Mouse (Mus musculus) adrenal gland, adult (tissue): ENCODE data around the gene Cntnap5a.

Experiments used
- DNase-seq, 2 experiments: peaks; one replicate each; pipeline ENCODE4 v3.0.0; 2022 to 2023; ENCODE audit warnings: low spot score in 1 of 2; ENCODE audit not compliant: inconsistent age in 2 of 2

The Cntnap5a gene

DNA sequence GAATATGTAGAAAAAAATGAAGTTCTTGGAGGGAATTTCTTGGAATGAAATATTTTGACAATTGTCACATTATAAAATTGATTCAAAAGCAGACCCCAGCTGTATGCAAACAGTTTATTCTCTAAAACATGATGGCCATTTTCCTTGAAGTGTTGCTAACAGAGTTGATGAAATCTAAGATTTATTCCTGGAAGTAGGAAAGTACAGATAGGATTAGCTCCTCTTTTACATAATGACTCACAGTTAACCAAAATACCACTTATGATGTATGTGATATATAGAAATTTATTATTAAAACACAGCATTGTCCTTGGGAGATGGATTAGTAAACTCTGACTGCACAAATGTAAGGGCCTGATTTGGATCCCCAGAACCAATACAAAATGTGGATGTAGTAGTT is 669.1 kb downstream of the Cntnap5a start:
- DNase-seq, result no peak

DNA sequence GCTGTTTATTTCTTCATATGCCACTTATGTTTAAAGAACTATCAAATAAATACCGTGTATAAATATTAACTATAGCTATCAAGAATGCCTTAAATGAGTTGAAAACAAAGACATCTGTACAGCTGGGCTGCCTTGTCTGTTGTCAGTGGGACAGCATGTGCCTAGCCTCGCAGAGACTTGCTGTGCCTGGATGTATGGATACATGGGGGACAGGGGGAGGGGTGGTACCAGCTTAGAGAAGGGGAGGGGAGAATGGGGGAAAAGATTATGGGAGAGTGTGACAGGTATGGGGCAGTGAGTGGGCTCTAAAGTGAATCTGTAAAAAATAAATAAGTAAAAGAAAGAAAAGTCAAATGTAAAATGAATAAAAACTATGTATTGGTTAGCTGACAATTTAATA is 681.0 kb downstream of the Cntnap5a start:
- no peak for DNase-seq

DNA sequence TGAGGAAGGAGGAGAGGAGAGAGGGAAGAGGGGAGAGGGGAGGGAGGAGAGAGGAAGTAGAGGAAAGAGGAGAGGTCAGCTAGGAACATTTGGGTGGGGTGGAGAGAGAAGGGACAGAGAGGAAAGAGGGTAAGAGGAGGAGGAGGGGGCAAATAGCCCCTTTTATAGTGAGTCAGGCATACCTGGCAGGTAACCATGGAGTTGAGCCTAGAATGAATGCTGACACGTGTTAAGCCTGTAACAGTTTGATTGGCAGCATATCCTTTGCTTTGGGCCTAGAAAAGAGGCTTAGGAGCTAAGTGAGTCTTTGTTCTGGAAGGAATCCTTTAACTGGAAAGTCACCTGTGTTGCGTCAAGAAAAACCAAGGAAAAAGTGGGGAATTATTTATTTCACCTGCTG is 681.6 kb downstream of the Cntnap5a start:
- no peak for DNase-seq

DNA sequence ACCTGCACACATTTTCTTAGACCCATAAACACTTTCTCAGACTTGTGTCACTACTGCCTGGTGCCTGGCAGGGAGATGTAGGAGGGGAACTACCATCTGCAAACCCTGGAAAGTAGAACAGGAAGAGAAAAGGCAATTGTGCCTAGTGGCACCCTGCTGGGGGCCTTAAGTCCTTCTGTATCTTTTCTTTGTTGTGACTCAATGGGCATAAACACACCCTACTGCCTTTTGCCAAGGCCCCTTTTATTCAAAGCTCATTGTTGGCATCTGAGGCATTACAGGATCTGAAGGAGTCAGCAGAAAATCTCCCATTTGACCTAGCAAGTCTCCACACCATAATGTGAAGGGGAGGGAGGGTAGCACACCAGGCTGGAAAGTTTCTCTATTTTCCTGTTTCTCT is 682.2 kb downstream of the Cntnap5a start:
- DNase-seq, result no peak

DNA sequence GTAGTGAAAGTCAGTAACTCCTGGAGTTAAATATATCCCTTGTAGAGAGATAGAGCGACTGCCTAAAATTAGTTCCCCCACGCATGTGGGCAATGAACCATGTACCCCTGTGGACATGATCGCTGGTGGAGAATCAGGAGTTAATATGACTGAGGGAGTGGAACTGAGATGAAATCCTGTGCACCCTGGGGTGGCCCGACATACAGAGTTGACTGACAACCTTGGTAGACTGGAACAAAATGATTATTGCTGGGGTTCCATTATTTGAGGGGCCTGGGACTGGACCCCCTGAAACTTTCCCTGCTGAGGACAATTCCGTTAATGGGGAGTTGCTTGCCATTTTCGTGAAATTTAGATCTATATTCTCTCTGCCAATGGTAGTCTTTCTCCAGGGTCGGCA is 683.0 kb downstream of the Cntnap5a start:
- DNase-seq, result no peak

DNA sequence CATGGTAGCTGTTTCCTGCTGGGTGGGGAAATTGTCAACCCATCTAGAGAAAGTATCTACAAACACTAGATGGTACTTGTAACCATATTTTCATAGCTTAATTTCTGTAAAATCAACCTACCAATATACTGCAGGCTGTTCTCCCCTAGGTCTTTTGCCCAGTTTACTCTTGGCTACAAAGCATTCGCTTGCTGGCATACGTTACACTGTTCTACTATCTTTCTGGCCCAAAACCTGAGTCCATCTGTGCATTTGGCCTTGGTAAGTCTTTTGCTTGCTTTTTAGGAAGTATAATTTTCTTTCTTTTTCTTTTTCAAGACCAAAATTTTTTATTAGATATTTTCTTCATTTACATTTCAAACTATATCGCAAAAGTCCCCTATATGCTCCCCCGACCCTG is 686.3 kb downstream of the Cntnap5a start:
- no peak for DNase-seq

DNA sequence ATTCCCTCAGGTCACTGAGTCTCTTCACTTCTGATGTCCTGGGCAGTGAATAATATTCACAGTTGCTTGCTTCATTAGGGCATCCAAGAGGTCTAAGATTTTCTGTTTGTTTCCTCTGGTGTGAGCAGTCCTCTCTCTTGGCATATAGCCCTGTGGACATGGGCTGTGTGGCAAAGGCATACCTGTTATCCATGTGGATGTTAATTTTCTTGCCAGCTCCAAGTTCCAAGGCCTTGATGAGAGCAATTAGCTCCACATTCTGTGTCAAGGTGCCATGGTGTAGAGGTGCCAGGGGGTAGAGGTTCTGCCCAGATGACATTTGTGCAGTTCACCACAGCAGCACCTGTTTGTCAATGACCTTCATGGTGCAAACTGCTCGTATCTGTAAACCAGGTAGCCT is 689.0 kb downstream of the Cntnap5a start:
- DNase-seq, result no peak

DNA sequence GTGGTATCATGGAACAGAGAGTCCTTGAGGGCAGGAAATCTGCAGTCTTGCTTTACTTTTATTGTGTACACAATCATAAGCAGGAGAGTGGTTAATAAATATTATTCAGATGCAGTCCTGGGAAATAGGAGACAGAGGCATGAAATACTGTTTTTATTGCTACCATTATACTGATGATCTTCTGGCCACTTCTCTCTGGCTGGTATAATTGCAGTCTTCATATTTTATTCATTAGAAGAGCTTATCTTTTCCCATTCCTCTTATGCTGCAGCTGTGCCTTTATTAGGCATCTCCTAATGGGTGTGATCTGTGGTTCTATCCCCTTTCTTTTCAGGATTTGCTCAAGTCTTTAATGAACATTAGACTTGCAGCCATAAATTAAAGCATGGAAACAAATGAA is 707.8 kb downstream of the Cntnap5a start:
- no peak for DNase-seq

DNA sequence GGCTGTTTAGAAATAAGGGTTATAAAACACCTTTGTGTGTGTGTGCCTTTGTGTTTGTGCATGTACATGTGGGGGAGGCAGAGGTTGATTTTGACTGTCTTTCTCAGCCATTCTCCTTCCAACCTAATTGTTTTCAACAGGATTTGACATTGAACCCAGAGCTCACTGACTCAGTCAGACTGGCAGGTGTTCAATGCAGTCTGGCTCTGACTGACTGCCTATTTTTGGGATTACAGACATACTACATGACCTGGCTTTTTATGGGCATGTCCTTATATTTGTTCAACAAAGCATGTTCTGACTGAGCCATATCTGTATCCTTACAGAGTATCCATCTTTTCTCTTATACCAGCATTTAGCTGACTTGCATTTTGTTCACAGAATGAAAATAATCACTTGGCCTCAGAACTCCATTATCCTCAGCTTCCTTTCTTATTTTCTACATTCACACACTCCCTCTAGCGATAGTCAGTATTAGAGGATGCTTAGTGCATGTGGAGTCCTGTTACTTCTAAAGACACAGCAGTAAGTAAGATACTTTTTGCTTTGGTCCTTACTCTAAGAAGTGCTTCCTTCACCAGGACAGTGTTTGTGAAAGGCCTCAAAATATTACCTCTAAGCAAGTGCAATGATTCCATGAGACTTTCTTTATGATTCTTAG is 717.6 kb downstream of the Cntnap5a start:
- peak; percentile 23 to 67 for DNase-seq

DNA sequence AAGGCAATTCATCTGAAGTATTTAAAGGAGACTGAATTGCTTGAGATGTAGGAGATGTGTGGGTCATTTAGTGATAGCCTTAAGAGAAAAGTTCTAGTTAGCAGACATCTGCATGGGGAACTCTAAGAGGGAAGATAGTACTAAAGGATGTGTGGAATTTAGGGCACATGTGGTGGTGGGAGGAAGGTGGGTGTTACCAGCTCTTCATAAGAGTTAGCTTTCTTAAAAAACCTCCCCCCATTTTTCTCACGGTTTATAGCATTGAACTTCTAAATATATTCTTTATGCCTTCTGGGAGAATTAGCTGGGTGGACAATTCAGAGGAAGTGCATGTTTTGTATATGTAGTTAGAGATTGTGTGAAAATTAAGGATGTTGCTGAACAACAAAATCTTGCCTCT is 725.3 kb downstream of the Cntnap5a start:
- no peak for DNase-seq

DNA sequence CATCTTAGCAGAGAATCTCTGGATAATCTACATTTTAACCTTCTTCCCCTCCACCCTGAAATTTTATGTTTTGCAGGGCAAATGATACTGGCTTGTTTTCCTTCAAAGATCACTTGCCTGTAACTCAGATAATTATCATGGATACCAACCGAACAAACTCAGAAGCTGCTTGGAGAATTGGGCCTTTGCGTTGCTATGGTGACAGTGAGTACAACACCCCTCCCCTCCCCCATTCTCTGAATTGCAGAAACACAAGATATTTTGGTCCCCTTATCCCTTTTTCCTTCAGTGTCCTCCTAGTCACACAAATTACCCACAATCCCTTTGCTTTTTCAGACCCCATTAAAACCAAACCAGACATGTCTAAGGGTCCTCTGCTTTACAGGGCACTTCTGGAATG is 743.8 kb downstream of the Cntnap5a start:
- peak in 1 of 2 experiments; percentile 52 for DNase-seq

DNA sequence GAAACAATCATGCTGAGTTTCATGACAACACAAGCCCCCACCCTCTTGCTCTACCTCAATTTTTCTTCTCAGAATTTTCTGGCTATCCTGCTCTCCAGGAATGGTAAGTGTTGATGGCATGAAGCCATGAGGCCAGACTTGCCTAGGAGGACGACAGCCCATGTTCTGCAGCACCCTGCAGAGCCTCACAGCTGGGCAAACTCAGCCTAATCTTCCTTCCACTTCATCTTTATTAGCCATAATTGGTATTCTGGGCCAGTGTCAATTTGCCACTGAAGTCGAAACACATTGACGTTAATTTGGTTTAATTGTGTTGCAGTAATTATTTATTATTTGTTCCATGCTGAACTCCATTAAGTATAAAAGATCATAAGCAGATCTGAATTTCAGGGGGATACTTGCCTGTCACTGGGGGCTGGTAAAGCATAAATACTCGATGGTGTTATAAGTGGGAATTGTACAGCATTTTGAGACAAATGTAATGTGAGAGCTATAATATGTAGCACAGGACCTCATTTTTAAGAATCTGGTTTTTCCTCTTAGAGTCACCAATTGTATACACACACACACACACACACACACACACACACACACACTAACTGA is 770.7 kb downstream of the Cntnap5a start:
- no peak for DNase-seq

DNA sequence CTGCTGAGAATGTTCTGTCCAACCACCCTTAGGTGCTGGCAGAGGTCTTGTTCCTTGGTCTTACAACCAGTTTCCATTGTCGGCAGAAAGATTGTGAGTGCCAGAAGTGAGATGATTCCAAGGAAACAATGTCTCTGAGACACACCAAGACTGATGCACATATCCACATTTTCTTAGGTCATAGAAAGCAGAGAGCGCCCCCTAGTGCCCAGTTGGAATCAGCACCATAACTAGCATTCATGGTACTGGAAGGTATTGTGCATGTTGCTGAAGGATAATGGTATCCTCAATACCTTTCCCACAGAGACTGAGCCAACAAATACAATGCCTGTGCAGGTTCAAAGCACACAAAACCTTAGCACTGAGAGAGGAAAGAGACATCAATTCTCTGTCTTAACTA is 793.1 kb downstream of the Cntnap5a start:
- DNase-seq, result peak; percentile 55 to 83

DNA sequence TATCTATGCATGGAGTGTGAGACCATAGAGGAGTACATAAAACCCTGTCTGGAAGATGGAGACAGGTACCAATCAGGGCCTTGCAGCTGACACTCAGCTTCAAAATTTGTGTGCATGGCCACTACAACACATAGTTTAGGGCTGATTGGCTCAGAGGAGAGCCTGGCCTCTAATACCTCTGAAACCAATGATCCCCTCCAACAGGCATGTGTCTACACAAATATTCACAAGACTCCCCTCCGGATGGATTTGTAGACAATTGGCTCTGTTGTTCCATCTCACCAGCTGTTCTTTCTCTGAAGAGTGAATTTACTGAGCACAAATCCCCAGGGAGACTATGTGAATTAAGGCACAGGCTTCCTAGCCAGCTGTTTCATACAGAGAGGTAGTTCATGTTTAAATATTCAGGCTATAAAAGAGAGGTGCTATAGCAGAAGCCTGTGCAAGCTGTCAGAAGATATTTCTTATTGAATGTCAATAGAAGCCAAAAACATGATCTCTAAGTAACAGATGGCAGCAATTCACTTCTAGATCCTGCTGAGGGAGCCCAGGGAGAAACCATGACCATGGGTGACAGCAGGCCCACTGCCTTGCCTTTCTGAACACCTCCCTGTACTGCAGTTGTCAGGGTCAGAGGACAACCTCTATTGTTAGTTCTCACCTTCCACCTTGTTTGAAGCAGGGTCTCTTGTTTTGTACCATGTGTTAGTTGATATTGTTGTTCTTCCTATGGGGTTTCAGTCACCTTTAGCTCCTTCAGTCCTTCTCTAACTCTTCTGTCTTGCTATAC is 804.4 kb downstream of the Cntnap5a start:
- no peak for DNase-seq

DNA sequence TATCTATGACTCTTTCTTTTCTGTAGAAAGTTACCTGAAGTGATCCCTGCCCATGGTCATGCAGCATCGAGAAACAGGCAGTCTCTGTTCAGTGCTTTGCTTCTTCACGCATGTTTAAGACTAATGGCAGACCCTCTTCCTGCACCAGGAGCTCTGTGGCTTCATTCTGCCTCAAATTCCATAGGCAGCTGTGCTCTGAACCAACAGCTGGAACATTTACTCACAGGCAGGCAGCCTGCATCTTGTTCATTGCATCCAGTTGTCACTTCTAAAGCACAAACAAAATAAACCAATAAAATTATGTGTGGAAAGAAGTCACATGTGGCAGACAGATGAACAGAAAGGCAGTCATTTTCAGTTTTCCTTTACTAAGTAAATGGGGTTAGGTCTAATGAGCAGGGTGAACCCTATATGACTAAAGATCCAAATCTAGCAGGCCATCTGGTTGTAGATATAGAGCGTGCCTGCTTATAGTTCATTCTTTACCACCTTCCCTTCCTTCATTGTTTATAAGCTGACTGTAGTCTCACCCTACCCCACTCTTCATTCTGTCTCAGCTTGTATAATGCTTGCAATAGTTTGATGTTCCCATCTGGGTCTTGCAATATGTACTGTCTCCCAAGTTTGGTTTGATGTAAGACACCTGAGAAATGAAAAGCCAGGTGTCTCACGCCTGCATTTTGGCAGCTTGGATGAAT is 893.6 kb downstream of the Cntnap5a start:
- DNase-seq, result no peak

DNA sequence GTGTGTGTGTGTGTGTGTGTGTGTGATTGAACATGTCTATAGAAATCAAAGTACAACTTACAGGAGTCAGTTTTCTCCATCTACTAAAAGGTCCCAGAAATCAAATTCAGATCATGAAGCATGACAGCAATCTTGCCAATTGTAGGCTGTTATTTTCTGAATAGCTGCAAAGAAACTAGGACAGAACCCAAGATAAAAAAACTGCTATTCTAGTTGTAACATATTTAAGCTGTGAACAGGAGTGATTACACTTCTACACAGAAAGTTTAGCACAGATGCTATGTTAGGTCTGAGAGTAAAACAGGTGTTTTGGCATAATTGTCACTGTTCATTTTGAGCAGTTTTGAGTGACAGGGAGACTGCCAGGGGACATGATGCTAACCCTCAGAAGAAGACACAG is 931.7 kb downstream of the Cntnap5a start:
- DNase-seq, result no peak
